Mouse (Mus musculus) thymus, adult 2 months (tissue): ENCODE measurements around the gene D430041D05Rik. TPM values are rescaled to one million over a fixed set of nuclear protein-coding genes. Genes with fewer than 3 reads are reported as not detected.

Experiments used
- DNase-seq: peaks from one replicate; pipeline ENCODE4 v3.0.0; 2021
- H3K27ac ChIP-seq: fragments of 200-500 bp; 2 replicates; pipeline ENCODE4 v1.5.1; 2012; ENCODE audit warnings: low read length, control low read depth; ENCODE audit not compliant: control insufficient read depth, insufficient read depth
- H3K27me3 ChIP-seq: fragments of 200-500 bp; 2 replicates; pipeline ENCODE4 v1.6.1; 2012; ENCODE audit warnings: mild to moderate bottlenecking, low read length, moderate library complexity, mixed read lengths; ENCODE audit not compliant: control insufficient read depth, insufficient read depth
- H3K36me3 ChIP-seq: fragments of 200-500 bp; 2 replicates; pipeline ENCODE4 v1.6.1; 2012; ENCODE audit warnings: mild to moderate bottlenecking, low read length, moderate library complexity; ENCODE audit not compliant: control insufficient read depth, insufficient read depth
- H3K4me1 ChIP-seq: fragments of 200-500 bp; replicated peaks from 2 replicates; pipeline ENCODE4 v1.6.1; 2012; ENCODE audit warnings: low read length; ENCODE audit not compliant: control insufficient read depth, insufficient read depth
- H3K4me3 ChIP-seq: fragments of 200-500 bp; 2 replicates; pipeline ENCODE4 v1.5.1; 2012; ENCODE audit warnings: mild to moderate bottlenecking, low read length, control low read depth, moderate library complexity; ENCODE audit not compliant: control insufficient read depth, insufficient read depth
- CTCF ChIP-seq: fragments of 200-500 bp; IDR thresholded peaks from 2 replicates; pipeline ENCODE4 v1.5.1; 2012; ENCODE audit warnings: mild to moderate bottlenecking, control low read depth, low read length, moderate library complexity, borderline replicate concordance; ENCODE audit not compliant: control insufficient read depth, poor library complexity, insufficient read depth; ENCODE audit errors: extremely low read depth
- POLR2A ChIP-seq: fragments of 200-500 bp; IDR thresholded peaks from 2 replicates; pipeline ENCODE4 v1.6.1; 2012; ENCODE audit warnings: mild to moderate bottlenecking, low read length, control low read depth, moderate library complexity; ENCODE audit not compliant: control insufficient read depth, poor library complexity, insufficient read depth; ENCODE audit errors: extremely low read depth
- WGBS: fragments of 180-500 bp; shearing (Covaris S2); methylation state at CpG from one replicate; pipeline ENCODE4 v1.1.7; 2018; 5-methylcytosine and 5-hydroxymethylcytosine counted together
- polyA plus RNA-seq: library from polyadenylated mRNA; depleted of rRNA; stranded (reverse); fragments of >200 nt; gene quantifications from 2 replicates; pipeline ENCODE4 v1.2.3, GENCODE M21; 2012

Gene D430041D05Rik
- polyA plus RNA-seq, 1 experiment, result 3.0 TPM

GRCm38 (mm10) chr2:104150608-104151397 lies 260.0 kb downstream of the D430041D05Rik start:
- Histone ChIP-seq H3K4me1 (no peaks in the 10 kb centered on the region), H3K27me3 (no peaks in the 10 kb centered on the region), H3K36me3 (no peaks in the 10 kb centered on the region), H3K4me3 (no peak overlapping the region), H3K27ac (no peak overlapping the region)
- TF ChIP-seq POLR2A (no peak), CTCF (no peak)
- WGBS, result 88% methylated on average over 6 of the region's 6 CpGs
- no peak for DNase-seq

GRCm38 (mm10) chr2:104147910-104148561 lies 262.8 kb downstream of the D430041D05Rik start:
- TF ChIP-seq POLR2A (no peak), CTCF (no peak)
- no peaks in the 10 kb centered on the region for H3K4me1 ChIP-seq
- no peak overlapping the region for H3K27ac ChIP-seq
- DNase-seq, result no peak
- no peaks in the 10 kb centered on the region for H3K27me3 ChIP-seq
- H3K4me3 ChIP-seq, result no peak overlapping the region
- 57% methylated on average over 4 of the region's 4 CpGs for WGBS
- H3K36me3 ChIP-seq, result no peaks in the 10 kb centered on the region

- Histone ChIP-seq H3K36me3 (no peaks in the 10 kb centered on the region), H3K4me3 (no peak overlapping the region), H3K27ac (no peak overlapping the region), H3K4me1 (no peaks in the 10 kb centered on the region), H3K27me3 (no peaks in the 10 kb centered on the region)
- TF ChIP-seq CTCF, result no peak
- TF ChIP-seq POLR2A, result no peak
- DNase-seq, result no peak
- WGBS, result 32% methylated on average over 1 of the region's 1 CpGs
Measured at GRCm38 (mm10) chr2:104145983-104146382, 264.8 kb downstream of the D430041D05Rik start.

GRCm38 (mm10) chr2:104144004-104144403 lies 266.8 kb downstream of the D430041D05Rik start:
- H3K27ac ChIP-seq, result no peak overlapping the region
- TF ChIP-seq POLR2A (no peak), CTCF (no peak)
- H3K4me1 ChIP-seq, result no peaks in the 10 kb centered on the region
- no peaks in the 10 kb centered on the region for H3K27me3 ChIP-seq
- 93% methylated on average over 12 of the region's 12 CpGs for WGBS
- DNase-seq, result no peak
- no peaks in the 10 kb centered on the region for H3K36me3 ChIP-seq
- no peak overlapping the region for H3K4me3 ChIP-seq

GRCm38 (mm10) chr2:104142140-104142539 lies 268.7 kb downstream of the D430041D05Rik start:
- Histone ChIP-seq H3K4me1 (no peaks in the 10 kb centered on the region), H3K36me3 (no peaks in the 10 kb centered on the region), H3K27me3 (no peaks in the 10 kb centered on the region), H3K4me3 (no peak overlapping the region), H3K27ac (no peak overlapping the region)
- DNase-seq, result no peak
- 90% methylated on average over 8 of the region's 8 CpGs for whole genome bisulfite sequencing
- TF ChIP-seq CTCF (no peak), POLR2A (no peak)

- no peaks in the 10 kb centered on the region for H3K36me3 ChIP-seq
- H3K4me1 ChIP-seq, result no peaks in the 10 kb centered on the region
- DNase-seq, result no peak
- H3K27me3 ChIP-seq, result no peaks in the 10 kb centered on the region
- no peak overlapping the region for H3K27ac ChIP-seq
- 85% methylated on average over 2 of the region's 2 CpGs for WGBS
- H3K4me3 ChIP-seq, result no peak overlapping the region
- TF ChIP-seq CTCF, result no peak
- no peak for TF ChIP-seq POLR2A
Measured at GRCm38 (mm10) chr2:104135920-104136319, 274.9 kb downstream of the D430041D05Rik start.
